Mouse (Mus musculus) 3T3-L1 (cell line): Measurements from ENCODE around the gene Pold2.
"Not testable (repeated sequence)": the region's sequence is repeated elsewhere in the genome, so short reads cannot be mapped to it uniquely, and the experiment has no call there.

Source experiments
- DNase-seq: peaks from one replicate; pipeline ENCODE4 v3.0.0-alpha.2; 2015; ENCODE audit warnings: low read depth, low spot score

Gene Pold2

GRCm38 (mm10) chr11:5898531-5898930 is 20.4 kb upstream of the Pold2 start, which contains the start of gene Myl7:
Gene Myl7 (minus strand): TSS chr11:5898782.
- no peak for DNase-seq

- no peak for DNase-seq
Measured at GRCm38 (mm10) chr11:5897839-5898238, 19.7 kb upstream of the Pold2 start.

DNA sequence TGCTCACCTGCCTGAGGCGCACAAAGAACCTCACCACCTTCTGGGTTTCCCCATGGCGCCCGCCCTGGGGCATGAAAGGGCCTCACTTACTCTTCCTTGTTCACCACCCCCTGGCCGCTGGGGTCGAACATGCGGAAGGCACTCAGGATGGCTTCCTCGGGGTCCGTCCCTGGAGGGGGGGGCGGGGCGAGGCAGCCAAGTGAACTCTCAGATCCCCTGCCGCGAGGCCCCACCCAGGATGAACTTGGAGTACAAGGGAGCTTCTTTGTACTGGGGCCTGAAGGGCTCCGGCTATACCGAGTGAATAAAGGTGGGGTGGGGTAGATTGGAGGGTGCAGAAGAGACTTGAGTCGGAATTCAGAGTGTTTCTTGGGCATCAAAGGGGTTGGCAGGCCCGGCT is 19.1 kb upstream of the Pold2 start:
- DNase-seq, result no peak

- no peak for DNase-seq
Measured at GRCm38 (mm10) chr11:5893807-5894206, 15.7 kb upstream of the Pold2 start.

- DNase-seq, result no peak
Measured at GRCm38 (mm10) chr11:5892810-5893368, 14.8 kb upstream of the Pold2 start.

- DNase-seq, result peak; percentile 57
Measured at GRCm38 (mm10) chr11:5892151-5892591, 14.1 kb upstream of the Pold2 start.

GRCm38 (mm10) chr11:5888563-5888962 is 10.5 kb upstream of the Pold2 start:
- not testable (repeated sequence) for DNase-seq

GRCm38 (mm10) chr11:5887250-5887649 is 9.2 kb upstream of the Pold2 start:
- no peak for DNase-seq

DNA sequence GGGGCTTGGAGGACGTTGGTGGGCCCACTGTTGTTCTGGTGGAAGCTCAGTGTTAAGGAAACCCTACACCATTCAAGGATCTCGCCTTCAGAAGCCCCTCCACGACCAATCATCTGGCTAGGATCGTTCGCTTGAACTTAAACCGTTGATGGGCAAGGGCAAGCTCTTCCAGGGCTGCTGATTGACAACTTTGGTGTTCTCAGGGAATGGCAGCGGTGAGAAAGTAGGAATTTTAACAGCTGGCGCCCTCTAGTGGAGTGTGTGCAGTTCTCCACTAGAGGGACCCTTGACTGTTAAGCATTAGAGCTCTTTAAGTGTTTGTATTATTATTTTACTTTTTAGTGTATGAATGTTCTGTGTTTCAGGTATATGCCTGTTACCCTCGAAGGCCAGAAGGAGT is 8.1 kb upstream of the Pold2 start:
- DNase-seq, result peak; percentile 92

DNA sequence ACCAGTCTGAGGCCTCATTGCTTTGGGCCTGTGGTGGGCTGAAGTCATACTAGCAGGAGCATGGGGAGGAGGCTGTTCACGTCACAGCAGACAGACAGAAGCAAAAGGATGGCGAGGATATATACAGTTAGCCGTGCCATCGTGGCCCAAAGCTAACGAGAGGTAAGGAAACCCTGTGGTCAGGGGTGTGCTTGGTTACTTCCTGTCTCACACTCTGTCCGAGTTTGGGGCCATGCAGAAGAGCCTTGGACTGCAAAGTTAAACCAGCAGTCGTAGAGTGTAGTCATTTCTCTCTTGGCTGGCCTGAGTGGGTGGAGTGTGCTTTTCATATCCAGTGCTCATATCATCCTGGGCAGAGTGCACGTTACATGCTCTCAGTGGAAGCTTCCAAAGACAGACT is 4.4 kb upstream of the Pold2 start:
- no peak for DNase-seq

DNA sequence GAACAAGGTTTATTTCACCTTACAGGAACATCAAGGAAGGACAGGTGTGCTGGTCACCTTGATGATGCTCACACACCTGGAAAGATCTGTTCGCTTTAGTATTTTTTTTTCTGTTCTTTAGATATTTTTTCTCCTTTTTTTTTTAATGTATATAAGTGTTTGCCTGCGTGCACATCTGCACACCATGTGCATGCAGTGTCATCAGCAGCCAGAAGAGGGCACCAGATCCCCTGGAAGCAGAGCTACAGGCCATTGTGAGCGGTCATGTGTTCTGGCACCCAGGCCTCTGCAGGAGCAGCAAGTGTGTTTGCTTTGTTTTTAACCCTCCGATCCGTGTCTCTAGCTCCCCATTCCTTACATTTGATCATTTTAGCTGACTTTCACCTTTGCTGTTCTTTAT is 1.8 kb upstream of the Pold2 start:
- peak; percentile 64 for DNase-seq

GRCm38 (mm10) chr11:5878661-5879060 is 569 bp upstream of the Pold2 start:
- no peak for DNase-seq

DNA sequence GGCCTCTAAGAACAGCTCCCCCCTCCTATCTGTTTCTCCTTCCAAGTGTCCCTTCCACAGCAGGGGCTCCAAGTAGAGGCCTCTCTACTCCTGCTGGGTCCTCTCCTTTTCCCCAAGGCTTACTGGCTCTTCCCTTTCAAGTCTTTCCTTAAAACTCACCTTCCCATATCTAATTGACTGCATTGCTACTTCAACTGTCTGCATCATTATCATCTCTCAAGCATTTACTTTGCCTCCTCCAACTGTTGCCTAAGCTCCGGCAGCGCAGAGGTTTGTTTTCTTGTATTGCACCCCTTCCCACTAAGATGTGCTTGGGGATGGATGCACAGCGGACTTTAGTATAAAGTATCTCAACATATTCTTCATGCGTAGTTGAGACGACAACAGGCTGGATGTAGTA is 671 bp downstream of the Pold2 start:
- DNase-seq, result peak; percentile 31

GRCm38 (mm10) chr11:5873192-5873591 is 4.9 kb downstream of the Pold2 start:
- DNase-seq, result no peak

DNA sequence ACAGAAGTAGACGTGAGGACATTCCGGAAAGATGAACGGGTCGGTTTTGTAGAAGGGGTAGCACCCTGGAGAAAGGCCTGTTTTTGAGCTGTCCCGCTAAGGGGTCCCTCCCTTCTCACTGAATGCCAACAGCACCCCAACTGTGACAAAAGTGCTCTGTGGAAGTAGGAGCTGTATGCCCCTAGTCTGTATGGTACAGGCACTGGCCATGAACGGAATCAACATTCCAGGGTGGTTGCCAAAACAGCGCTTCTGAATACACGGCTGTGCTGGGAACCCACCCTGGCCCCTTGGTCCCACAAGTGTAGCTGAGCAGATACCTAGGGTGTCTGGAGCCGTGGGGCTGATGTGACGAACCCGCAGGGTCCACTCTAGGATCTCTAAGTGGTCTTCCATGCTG is 5.4 kb downstream of the Pold2 start:
- no peak for DNase-seq

- DNase-seq, result no peak
Measured at GRCm38 (mm10) chr11:5870069-5870468, 8.0 kb downstream of the Pold2 start.

GRCm38 (mm10) chr11:5869331-5869730 is 8.8 kb downstream of the Pold2 start:
- no peak for DNase-seq

GRCm38 (mm10) chr11:5868324-5868723 is 9.8 kb downstream of the Pold2 start:
- no peak for DNase-seq

DNA sequence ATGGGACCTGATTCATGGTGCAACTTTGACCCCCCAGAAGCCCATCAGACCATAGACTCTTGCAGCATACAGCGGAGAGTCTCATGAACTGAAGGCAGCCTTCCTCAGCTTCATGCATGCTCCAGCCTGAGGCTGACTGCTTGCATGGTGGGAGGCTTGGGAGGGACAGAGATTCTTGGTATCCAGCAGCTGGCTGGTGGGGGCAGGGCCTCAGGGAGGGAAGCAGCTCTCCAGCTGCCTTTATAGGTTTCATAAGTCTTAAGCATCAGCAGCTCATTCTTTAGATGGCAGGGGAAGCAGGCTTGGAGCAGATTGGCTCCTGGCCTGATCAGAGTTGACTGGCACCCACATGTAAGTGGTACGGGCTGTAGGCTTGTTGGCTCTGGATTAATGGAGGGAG is 10.9 kb downstream of the Pold2 start:
- no peak for DNase-seq

- peak; percentile 96 for DNase-seq
Measured at GRCm38 (mm10) chr11:5862394-5863105, 15.5 kb downstream of the Pold2 start.

GRCm38 (mm10) chr11:5861678-5862393 is 16.3 kb downstream of the Pold2 start, which contains the start of gene Aebp1:
Gene Aebp1 (plus strand): TSS chr11:5861947.
- no peak for DNase-seq

- DNase-seq, result peak; percentile 74
Measured at GRCm38 (mm10) chr11:5860639-5861038, 17.5 kb downstream of the Pold2 start.
